Mouse (Mus musculus): ENCODE measurements at regions not wholly inside any gene's neighbourhood (a gene's known extent, or its start where the extent isn't known, plus 50 kb on each side); places are given as distances from the start of the nearest gene placed in this dataset.

GRCm38 (mm10) chr17:83156682-83157081 lies 58.4 kb upstream of the Pkdcc start:
- TF ChIP-seq CTCF (IDR thresholded peaks at IDR 0.05; ENCODE audit: low read depth, low read length) (no peak), POLR2A (IDR thresholded peaks at IDR 0.05; ENCODE audit: borderline replicate concordance, low read depth, low read length) (no peak)

Data from bone marrow macrophage, adult 2 months (primary cell).